Mouse (Mus musculus) olfactory bulb, adult 2 months (tissue): ENCODE results near the gene Pkd1l3.

Source experiments
- CTCF ChIP-seq: fragments of 200-500 bp; IDR thresholded peaks from 2 replicates; pipeline ENCODE4 v1.5.1; 2012; ENCODE audit warnings: low read depth, mild to moderate bottlenecking, low read length, moderate library complexity; ENCODE audit not compliant: insufficient read depth
- POLR2A ChIP-seq: fragments of 200-500 bp; IDR thresholded peaks from 2 replicates; pipeline ENCODE4 v1.6.1; 2012; ENCODE audit warnings: mild to moderate bottlenecking, low read depth, low read length, moderate library complexity; ENCODE audit not compliant: insufficient read depth

DNA sequence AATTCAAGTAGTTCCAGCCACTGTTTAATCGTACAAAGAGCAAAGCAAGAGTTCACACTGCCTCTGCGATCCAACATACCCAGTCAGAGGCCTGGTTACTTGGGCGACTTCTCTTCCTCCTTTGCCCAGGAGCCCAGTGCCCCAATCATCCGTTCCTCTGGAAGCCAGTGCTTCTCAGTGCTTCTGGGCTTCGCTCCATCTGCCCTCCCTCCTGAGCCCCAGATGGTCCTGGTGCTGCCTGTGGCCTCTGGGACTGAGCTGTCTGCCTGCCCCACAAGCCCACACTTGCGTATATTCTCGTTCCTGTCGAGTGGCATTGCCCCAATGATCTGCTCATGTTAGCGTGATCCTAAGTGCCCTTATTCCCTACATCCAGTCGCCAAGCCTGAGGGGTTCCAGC, 36.5 kb downstream of the Pkd1l3 start:
- TF ChIP-seq CTCF (no peak), POLR2A (no peak)
